Mouse (Mus musculus) hindbrain, embryonic 13.5 days (tissue): ENCODE results near the gene Sema4c. TPM values are rescaled to one million over a fixed set of nuclear protein-coding genes. Genes with fewer than 3 reads are reported as not detected.
"Not testable (repeated sequence)": the region's sequence is repeated elsewhere in the genome, so short reads cannot be mapped to it uniquely, and the experiment has no call there.

Experiments used
- ATAC-seq: fragments of 200-750 bp; cut with Nextera tagmentation; 2 replicates; pipeline ENCODE4 v1.8.0; 2017; ENCODE audit warnings: moderate TSS enrichment; ENCODE audit not compliant: low FRiP score
- H3K27ac ChIP-seq: fragments of 300-500 bp; sonication (generic); 2 replicates; pipeline ENCODE4 v1.5.1; 2015; ENCODE audit warnings: inconsistent platforms, mild to moderate bottlenecking, moderate library complexity
- H3K27me3 ChIP-seq: fragments of 300-500 bp; sonication (generic); 2 replicates; pipeline ENCODE4 v1.6.1; 2015; ENCODE audit warnings: mild to moderate bottlenecking, inconsistent platforms
- H3K36me3 ChIP-seq: fragments of 300-500 bp; sonication (generic); 2 replicates; pipeline ENCODE4 v1.6.1; 2015; ENCODE audit warnings: mild to moderate bottlenecking, inconsistent platforms
- H3K4me1 ChIP-seq: fragments of 300-500 bp; sonication (generic); replicated peaks from 2 replicates; pipeline ENCODE4 v1.6.1; 2015; ENCODE audit warnings: inconsistent platforms
- H3K4me2 ChIP-seq: fragments of 300-500 bp; sonication (generic); 2 replicates; pipeline ENCODE4 v1.6.1; 2015; ENCODE audit warnings: inconsistent platforms, mild to moderate bottlenecking, moderate library complexity
- H3K4me3 ChIP-seq: fragments of 300-500 bp; sonication (generic); 2 replicates; pipeline ENCODE4 v1.5.1; 2015; ENCODE audit warnings: mild to moderate bottlenecking, inconsistent platforms
- H3K9ac ChIP-seq: fragments of 300-500 bp; sonication (generic); 2 replicates; pipeline ENCODE4 v1.6.1; 2015; ENCODE audit warnings: mild to moderate bottlenecking, inconsistent platforms
- H3K9me3 ChIP-seq: fragments of 300-500 bp; sonication (generic); 2 replicates; pipeline ENCODE4 v1.6.1; 2016; ENCODE audit warnings: inconsistent platforms
- WGBS: fragments of 180-500 bp; shearing (Covaris S2); methylation state at CpG from one replicate; pipeline ENCODE4 v1.1.7; 2015; 5-methylcytosine and 5-hydroxymethylcytosine counted together
- polyA plus RNA-seq: library from polyadenylated mRNA; unstranded; fragments of >200 nt; fragmentation: Nextera tagmentation; extraction: Ambion mirVana; gene quantifications from 2 replicates; pipeline ENCODE4 v1.2.1, GENCODE M21; 2015

The Sema4c gene
- polyA plus RNA-seq, 1 experiment from 2014 or later, result 28.3 TPM

DNA sequence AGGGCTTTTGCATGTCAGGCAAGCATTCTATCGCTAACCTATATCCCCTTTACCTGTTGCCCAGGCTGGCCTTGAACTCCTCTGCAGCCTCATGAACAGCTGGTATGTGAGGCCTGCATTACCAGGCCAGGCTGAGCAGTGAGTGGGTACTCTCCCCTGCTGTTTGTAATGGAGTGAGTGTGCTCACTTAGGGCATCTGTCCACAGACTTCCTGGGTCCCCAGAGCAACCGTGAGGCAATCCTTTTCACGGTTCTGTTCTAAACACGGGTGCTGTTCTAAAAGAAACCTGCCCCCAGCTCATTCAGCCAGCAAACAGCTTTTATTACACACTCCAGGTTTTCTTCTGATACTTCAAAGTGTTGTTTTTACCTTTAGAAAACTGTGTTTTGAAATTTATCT lies 19.4 kb downstream of the Sema4c start:
- Histone ChIP-seq H3K9ac (no peak overlapping the region), H3K9me3 (no peaks in the 10 kb centered on the region), H3K27me3 (no peaks in the 10 kb centered on the region), H3K27ac (no peak overlapping the region), H3K4me3 (no peak overlapping the region), H3K4me1 (0 out of 2 replicates have a peak, but pooled peaks cover 4% of the 10 kb centered on the region), H3K4me2 (no peak overlapping the region), H3K36me3 (peaks cover 42% of the 10 kb centered on the region)
- no peak for ATAC-seq
- 88% methylated on average over 4 of the region's 4 CpGs for WGBS

- H3K4me2 ChIP-seq, ATAC-seq, H3K9me3 ChIP-seq, H3K27me3 ChIP-seq, H3K4me1 ChIP-seq, H3K9ac ChIP-seq, H3K27ac ChIP-seq, H3K4me3 ChIP-seq: not testable (repeated sequence)
- peaks cover 42% of the 10 kb centered on the region for H3K36me3 ChIP-seq
- 97% methylated on average over 9 of the region's 9 CpGs for WGBS
These were observed 21.4 kb downstream of the Sema4c start, which contains the start of gene Ankrd23 for GRCm38 (mm10) chr1:36536783-36537182. TSS of gene Ankrd23 (minus strand) at chr1:36536883.

DNA sequence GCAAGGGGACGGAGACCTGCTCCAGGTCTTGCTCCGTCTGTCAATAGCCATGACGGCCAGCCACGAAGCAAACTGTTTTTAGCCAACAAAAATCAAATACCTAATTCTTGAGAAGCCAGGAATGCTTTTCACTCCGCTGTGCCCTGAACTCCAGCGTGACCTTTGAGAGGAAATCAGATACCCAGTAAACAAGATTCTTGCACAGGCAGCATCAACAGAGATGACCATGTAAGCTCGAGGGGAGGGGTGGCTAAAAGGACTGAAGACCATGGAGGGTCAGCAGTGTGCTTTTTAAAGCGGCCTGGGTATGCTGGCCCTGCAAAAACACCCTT lies 21.8 kb downstream of the Sema4c start:
- no peak for ATAC-seq
- WGBS, result 81% methylated on average over 8 of the region's 8 CpGs
- H3K9me3 ChIP-seq, result no peaks in the 10 kb centered on the region

DNA sequence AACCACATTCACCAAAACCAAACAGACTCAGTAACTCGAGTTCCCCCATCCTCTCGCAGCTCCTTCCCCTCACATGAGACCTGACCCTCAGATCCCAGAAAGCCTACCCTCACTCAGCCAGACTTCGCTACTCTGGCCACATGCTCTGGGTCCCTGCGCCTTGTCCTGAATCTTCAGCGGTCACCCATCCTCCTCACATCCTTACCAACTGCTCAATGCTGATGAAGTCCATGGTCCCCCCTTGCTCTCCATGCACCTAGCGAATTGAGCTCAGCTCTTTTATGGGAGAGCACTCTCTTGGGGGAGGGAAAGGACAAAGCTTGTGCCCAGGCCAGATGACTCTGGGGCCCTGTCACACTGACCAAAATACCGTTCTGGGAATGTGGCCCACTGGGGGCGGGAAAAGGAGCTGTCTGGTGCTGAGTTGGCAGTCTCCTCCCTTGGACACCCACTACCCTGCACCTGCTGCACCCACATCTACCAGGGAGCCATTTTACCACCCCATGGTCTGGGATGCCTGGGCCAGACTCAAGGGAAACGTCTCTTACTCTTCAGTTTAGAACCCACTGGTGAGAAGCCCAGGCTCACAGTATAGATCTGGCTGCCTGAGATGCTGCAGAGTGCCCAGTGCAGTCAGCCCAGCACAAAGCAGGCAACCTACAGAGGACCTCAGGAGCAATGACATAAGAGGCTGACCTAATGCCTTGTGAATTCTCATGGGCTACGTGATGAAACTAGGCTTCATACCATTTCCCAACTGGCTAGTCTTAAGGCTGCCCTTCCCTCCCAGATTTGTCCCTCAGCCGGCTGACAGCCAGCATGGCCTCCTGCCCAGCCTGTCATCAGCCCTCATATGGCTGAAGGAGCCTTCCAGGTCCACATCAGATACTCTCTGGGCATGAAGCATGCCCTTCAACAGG lies 22.4 kb downstream of the Sema4c start:
- WGBS, result 91% methylated on average over 11 of the region's 11 CpGs
- Histone ChIP-seq H3K4me1 (0 out of 2 replicates have a peak, but pooled peaks cover 5% of the 10 kb centered on the region), H3K9me3 (no peaks in the 10 kb centered on the region), H3K9ac (no peak overlapping the region), H3K36me3 (peaks cover 43% of the 10 kb centered on the region), H3K27me3 (no peaks in the 10 kb centered on the region), H3K27ac (no peak overlapping the region), H3K4me3 (no peak overlapping the region), H3K4me2 (no peak overlapping the region)
- ATAC-seq, result no peak

More for the DNA sequence above, 21.8 kb downstream of the Sema4c start:
- Histone ChIP-seq H3K4me2 (no peak overlapping the region), H3K27me3 (no peaks in the 10 kb centered on the region), H3K27ac (no peak overlapping the region), H3K9ac (no peak overlapping the region), H3K4me3 (no peak overlapping the region), H3K36me3 (peaks cover 42% of the 10 kb centered on the region), H3K4me1 (0 out of 2 replicates have a peak, but pooled peaks cover 4% of the 10 kb centered on the region)

DNA sequence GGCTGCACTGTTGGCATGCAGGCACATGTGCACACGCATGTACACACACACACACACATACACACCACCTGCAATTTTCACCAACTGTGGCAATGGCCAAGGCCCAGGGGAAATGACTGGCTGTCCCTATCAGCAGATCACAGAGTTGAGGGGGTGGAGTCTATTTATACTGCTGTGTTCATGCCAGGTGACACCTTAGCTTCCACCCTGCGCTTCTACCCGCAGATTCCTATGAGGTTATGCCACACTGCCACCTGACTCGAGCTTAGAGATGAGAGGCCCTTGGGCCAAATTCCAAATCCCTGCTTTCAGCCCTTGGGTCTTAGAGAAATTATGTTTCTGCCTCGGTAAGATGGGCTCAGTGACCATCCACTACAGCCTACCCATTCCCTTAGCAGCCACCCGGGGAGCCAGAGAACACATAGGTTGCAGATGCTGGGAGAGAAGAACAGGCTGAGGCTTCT lies 23.5 kb downstream of the Sema4c start:
- peaks cover 39% of the 10 kb centered on the region for H3K36me3 ChIP-seq
- 91% methylated on average over 6 of the region's 6 CpGs for WGBS
- ATAC-seq, result no peak

GRCm38 (mm10) chr1:36533546-36533945 lies 24.6 kb downstream of the Sema4c start:
- H3K4me1 ChIP-seq, result peaks cover 17% of the 10 kb centered on the region; the same call in 1 of the 2 replicates
- H3K9ac ChIP-seq, result no peak overlapping the region
- H3K27ac ChIP-seq, result no peak overlapping the region
- H3K9me3 ChIP-seq, result no peaks in the 10 kb centered on the region
- WGBS, result 86% methylated on average over 6 of the region's 6 CpGs
- ATAC-seq, result no peak
- no peaks in the 10 kb centered on the region for H3K27me3 ChIP-seq
- peaks cover 28% of the 10 kb centered on the region for H3K36me3 ChIP-seq
- no peak overlapping the region for H3K4me3 ChIP-seq
- H3K4me2 ChIP-seq, result no peak overlapping the region

More for the DNA sequence above, 23.5 kb downstream of the Sema4c start:
- H3K4me1 ChIP-seq, result peaks cover 16% of the 10 kb centered on the region; the same call in 1 of the 2 replicates
- no peak overlapping the region for H3K27ac ChIP-seq
- H3K9me3 ChIP-seq, result no peaks in the 10 kb centered on the region
- H3K4me3 ChIP-seq, result no peak overlapping the region
- H3K27me3 ChIP-seq, result no peaks in the 10 kb centered on the region
- no peak overlapping the region for H3K9ac ChIP-seq
- no peak overlapping the region for H3K4me2 ChIP-seq

DNA sequence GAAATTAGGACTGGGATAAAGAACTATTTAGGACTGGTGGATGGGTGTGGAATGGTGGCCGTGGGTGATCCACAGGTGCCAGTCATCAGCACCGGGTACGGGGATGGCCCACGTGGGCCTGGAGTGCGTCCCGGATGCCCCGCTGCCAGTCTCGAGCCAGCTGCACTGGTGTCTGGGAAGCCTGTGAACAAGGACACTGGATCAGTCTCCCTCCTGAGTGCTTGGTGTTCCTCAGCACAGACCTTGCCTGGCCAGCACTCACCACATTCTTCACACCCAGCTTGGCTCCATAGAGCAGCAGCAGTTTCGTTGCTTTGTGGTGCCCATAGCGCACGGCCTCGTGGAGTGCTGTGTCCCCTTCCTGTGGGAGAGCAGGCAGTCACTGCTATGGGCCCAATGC lies 26.7 kb downstream of the Sema4c start:
- no peak overlapping the region for H3K4me3 ChIP-seq
- H3K4me2 ChIP-seq, result no peak overlapping the region
- no peak for ATAC-seq
- peaks cover 32% of the 10 kb centered on the region for H3K36me3 ChIP-seq
- 92% methylated on average over 12 of the region's 12 CpGs for WGBS
- no peaks in the 10 kb centered on the region for H3K9me3 ChIP-seq
- H3K27me3 ChIP-seq, result no peaks in the 10 kb centered on the region
- no peak overlapping the region for H3K9ac ChIP-seq
- H3K4me1 ChIP-seq, result peaks cover 18% of the 10 kb centered on the region
- H3K27ac ChIP-seq, result no peak overlapping the region

DNA sequence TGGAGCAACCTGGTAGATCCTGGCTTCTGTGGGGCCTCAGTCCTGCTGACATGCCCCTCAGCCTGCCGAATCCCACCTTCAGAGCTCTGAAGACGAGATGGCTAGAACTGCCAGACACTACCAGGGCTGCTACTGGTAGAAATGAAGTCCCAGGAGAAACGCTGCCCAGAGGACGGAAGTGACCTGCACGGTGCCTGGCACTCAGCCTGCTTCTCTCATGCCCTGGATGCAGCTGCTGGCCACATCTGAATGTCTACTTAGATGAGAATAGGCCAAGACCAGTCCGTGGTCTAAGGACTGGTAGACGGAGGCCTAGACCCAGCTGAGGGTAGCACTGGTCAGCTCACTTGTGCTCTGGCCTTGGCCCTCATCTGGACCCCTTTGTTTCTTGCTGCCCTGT lies 27.2 kb downstream of the Sema4c start:
- Histone ChIP-seq H3K4me3 (no peak overlapping the region), H3K4me1 (peaks cover 18% of the 10 kb centered on the region), H3K4me2 (no peak overlapping the region), H3K9me3 (no peaks in the 10 kb centered on the region), H3K36me3 (peaks cover 33% of the 10 kb centered on the region), H3K27me3 (no peaks in the 10 kb centered on the region), H3K9ac (no peak overlapping the region), H3K27ac (no peak overlapping the region)
- no peak for ATAC-seq
- 94% methylated on average over 7 of the region's 7 CpGs for WGBS

DNA sequence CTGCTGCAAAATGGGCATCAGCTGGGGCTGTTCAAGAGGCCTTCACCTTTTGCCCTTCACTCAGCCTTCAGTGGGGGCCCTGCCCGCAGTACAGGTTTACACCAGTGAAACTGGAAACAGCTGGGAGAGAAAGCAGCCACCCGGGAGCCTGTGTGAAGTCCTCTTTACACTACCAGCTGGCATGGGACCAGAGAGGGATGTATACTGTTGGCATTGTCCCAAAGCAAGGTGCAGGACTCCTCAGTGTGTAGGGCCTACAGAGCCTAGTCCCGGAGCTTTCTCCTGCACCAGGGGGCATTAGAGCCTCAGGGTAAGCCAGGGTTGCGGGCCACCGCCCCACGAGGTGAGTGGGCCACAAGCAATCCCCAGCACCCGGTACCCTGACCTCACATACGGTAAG lies 27.7 kb downstream of the Sema4c start:
- no peaks in the 10 kb centered on the region for H3K9me3 ChIP-seq
- H3K4me1 ChIP-seq, result peaks cover 18% of the 10 kb centered on the region
- H3K9ac ChIP-seq, result no peak overlapping the region
- H3K4me3 ChIP-seq, result no peak overlapping the region
- ATAC-seq, result no peak
- H3K27ac ChIP-seq, result no peak overlapping the region; the same call in 1 of the 2 replicates
- H3K27me3 ChIP-seq, result no peaks in the 10 kb centered on the region
- H3K4me2 ChIP-seq, result no peak overlapping the region
- 84% methylated on average over 8 of the region's 8 CpGs for WGBS
- peaks cover 36% of the 10 kb centered on the region for H3K36me3 ChIP-seq

DNA sequence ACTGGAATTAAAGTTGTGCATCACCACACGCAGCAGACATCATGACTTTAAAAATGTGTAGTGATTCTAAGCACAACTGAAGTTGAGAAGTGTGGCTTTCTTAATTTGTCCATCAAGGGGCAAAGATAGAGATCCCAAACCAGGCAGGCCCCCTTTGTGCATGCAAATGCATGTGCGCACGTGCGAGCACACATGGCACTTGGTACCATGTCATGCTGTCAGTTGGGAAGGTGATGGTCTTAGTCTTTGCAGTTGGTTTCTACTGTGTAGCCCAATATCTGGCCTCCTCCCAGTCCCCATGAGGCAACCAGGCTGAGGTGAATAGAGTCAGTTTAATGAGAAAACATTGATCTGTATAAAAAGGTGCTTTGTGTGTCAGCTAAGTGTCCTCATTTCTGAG lies 28.3 kb downstream of the Sema4c start:
- Histone ChIP-seq H3K4me3 (no peak overlapping the region), H3K4me2 (no peak overlapping the region), H3K9me3 (no peaks in the 10 kb centered on the region), H3K27me3 (no peaks in the 10 kb centered on the region), H3K36me3 (peaks cover 42% of the 10 kb centered on the region), H3K27ac (no peak overlapping the region), H3K4me1 (peaks cover 18% of the 10 kb centered on the region), H3K9ac (no peak overlapping the region)
- no peak for ATAC-seq
- 90% methylated on average over 4 of the region's 4 CpGs for whole genome bisulfite sequencing

GRCm38 (mm10) chr1:36529274-36529673 lies 28.9 kb downstream of the Sema4c start:
- H3K4me2 ChIP-seq, result no peak overlapping the region
- no peak overlapping the region for H3K9ac ChIP-seq
- no peaks in the 10 kb centered on the region for H3K27me3 ChIP-seq
- H3K36me3 ChIP-seq, result peaks cover 48% of the 10 kb centered on the region
- H3K27ac ChIP-seq, result no peak overlapping the region
- H3K9me3 ChIP-seq, result no peaks in the 10 kb centered on the region
- 90% methylated on average over 4 of the region's 4 CpGs for WGBS
- H3K4me3 ChIP-seq, result no peak overlapping the region
- no peak for ATAC-seq
- H3K4me1 ChIP-seq, result peaks cover 18% of the 10 kb centered on the region

DNA sequence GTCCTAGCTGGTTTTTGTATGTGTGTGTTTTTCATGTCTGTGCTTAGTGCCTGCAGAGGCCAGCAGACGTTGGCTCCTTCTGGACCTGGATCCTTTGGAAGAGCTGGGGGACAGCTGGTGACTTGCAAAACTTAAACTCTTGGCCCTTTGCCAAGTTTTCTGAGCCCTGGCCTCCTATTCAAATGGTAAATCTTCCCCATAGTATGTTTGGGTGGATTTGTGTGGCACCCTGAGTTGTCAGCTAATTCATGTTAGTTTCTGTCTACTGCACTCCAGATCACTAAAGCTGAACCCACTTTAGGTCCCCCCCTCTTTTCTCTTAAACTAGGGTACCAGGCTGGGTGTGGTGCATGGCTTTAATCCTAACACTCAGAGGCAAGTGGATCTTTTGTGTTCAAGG lies 29.8 kb downstream of the Sema4c start:
- 11% methylated on average over 1 of the region's 1 CpGs for WGBS
- H3K9me3 ChIP-seq, result no peaks in the 10 kb centered on the region
- peaks cover 57% of the 10 kb centered on the region for H3K36me3 ChIP-seq
- peak; percentile 26; the same call in 1 of the 2 replicates for ATAC-seq
- H3K4me1 ChIP-seq, result peaks cover 25% of the 10 kb centered on the region
- H3K27me3 ChIP-seq, result no peaks in the 10 kb centered on the region
- H3K4me3 ChIP-seq, result no peak overlapping the region
- H3K9ac ChIP-seq, result no peak overlapping the region
- peak overlapping the region; percentile 52 for H3K27ac ChIP-seq
- H3K4me2 ChIP-seq, result no peak overlapping the region

GRCm38 (mm10) chr1:36526903-36527302 lies 31.2 kb downstream of the Sema4c start:
- WGBS, result 92% methylated on average over 10 of the region's 10 CpGs
- Histone ChIP-seq H3K27ac (no peak overlapping the region), H3K4me1 (peaks cover 38% of the 10 kb centered on the region), H3K4me3 (no peak overlapping the region), H3K9me3 (no peaks in the 10 kb centered on the region), H3K36me3 (peaks cover 69% of the 10 kb centered on the region), H3K9ac (no peak overlapping the region), H3K27me3 (no peaks in the 10 kb centered on the region), H3K4me2 (no peak overlapping the region)
- no peak for ATAC-seq
